Mouse (Mus musculus): ENCODE measurements around the gene Grwd1.

The Grwd1 gene

DNA sequence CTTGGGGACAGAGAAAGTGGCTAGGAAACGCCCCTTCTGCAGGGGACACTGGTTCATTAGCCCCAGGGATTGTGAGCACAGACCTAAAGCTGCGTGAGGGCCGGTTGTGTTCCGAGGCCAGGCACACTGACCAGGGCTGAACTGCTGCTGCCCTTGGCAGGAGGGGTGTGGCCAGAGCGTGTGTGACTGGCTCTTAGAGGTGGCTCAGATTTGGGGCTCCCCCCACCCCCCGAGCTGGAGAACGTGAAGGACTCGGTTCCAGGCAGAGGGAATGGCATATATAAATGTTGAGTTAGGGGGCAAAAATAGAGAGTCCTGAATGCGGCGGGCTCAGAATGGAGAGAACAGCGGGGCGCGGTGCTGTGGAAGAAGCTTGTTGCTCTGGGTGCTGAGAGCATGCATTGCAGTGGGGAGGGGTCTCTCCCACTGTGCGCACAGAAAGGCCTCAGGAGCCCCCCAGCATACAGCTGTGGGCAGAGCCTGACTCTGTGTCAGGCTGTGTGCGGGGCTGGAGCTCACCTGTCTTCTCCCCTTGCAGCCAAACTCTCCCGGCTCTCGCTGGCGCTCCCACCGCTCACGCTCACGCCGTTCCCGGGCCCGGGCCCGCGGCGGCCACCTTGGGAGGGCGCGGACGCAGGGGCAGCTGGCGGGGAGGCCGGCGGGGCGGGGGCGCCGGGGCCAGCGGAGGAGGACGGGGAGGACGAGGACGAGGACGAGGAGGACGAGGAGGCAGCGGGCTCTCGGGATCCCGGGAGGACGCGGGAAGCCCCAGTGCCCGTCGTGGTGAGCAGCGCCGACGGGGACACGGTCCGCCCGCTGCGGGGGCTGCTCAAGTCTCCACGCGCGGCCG, 32.9 kb downstream of the Grwd1 start:
- peak in 1 of 2 experiments; percentile 28 for DNase-seq

DNA sequence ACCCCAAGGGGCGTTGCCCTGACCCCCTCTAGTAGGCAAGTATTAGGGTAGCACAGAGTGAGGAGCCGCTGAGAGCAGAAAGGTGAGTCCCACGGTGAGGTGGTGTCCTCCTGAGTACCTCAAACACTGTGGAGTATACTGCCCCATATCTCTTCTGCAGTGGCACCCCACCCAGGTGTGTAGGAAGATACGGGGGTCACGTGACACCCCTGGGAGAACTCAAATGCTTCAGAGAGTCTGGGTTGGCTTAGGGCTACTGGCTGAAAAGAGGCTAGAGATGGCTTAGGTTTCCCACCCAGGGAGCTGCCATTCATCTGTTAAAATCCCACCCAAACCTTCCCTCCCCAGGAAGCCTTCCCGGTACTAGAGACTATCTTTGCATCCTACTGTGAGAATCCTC, 33.8 kb downstream of the Grwd1 start:
- DNase-seq: no peak

DNA sequence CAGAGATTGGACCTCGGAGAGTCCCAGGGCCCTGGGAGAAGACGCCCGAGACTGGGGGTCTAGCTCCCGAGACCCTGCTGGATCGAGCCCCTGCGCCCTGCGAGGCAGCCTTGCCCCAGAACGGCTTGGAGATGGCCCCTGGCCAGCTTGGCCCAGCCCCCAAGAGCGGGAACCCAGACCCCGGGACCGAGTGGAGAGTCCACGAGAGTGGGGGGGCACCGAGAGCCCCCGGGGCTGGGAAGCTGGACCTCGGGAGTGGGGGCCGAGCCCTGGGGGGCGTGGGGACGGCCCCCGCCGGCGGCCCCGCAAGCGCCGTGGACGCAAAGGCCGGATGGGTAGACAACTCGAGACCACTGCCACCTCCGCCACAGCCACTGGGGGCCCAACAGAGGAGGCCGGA, 35.8 kb downstream of the Grwd1 start:
- no peak for DNase-seq

DNA sequence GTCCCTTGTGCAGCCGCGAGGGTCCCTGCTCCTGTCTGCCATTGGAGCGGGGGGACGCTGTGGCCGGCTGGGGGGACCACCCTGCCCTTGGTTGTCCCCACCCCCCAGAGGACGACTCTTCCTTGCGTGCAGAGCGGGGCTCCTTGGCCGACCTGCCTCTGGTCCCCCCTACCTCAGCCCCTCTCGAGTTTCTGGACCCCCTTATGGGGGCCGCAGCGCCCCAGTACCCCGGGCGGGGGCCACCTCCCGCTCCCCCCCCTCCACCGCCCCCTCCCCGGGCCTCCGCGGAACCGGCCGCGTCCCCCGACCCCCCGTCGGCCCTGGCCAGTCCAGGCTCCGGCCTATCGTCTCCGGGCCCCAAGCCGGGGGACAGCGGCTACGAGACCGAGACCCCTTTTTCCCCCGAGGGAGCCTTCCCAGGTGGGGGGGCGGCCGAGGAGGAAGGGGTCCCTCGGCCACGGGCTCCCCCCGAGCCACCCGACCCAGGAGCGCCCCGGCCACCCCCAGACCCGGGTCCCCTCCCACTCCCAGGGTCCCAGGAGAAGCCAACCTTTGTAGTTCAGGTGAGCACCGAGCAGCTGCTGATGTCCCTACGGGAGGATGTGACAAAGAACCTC, 36.7 kb downstream of the Grwd1 start:
- DNase-seq: no peak

DNA sequence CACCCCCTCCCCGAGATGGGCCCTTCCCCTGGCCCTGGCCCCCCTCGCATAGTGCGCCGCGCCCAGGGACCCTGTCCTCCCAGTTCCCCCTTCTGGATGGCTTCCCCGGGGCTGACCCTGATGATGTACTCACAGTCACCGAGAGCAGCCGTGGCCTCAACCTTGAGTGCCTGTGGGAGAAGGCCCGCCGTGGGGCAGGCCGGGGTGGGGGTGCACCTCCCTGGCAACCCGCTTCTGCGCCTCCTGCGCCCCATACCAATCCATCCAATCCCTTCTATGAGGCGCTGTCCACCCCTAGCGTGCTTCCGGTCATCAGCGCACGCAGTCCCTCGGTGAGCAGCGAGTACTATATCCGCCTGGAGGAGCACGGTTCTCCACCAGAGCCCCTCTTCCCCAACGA, 37.5 kb downstream of the Grwd1 start:
- no peak for DNase-seq

DNA sequence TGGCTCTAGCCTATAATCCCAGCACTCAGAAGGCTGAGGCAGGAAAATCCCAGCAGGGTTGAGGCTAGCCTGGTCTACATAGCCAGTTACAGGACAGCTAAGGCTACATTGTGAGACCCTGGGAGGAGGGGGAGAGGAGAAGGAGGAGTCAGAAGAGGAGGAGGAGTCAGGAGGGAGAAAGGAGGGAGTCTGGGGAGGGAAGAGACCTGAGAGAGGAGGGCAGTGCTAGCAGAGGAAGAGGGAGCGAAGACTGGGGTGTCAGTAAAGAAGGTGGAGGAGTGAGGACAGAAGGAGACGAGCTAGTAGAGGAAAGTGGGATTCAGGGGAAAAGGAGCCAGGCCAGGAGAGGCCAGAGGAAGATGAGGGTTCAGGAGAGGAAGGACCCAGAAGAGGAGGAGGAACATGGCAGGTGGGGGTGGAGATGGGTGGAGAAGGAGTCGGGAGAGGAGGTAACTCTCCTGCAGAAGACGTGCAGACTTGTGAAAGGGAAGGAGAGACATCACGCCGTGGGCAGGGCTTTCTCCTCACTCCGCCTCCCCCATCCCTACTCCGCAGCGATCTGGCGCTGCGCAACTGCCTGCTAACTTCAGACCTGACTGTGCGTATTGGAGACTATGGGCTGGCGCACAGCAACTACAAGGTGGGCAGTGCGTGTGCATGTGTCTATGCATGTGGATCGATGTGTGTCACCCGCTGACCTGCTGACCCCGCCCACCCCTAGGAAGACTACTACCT, 38.8 kb downstream of the Grwd1 start:
- no peak for DNase-seq

DNA sequence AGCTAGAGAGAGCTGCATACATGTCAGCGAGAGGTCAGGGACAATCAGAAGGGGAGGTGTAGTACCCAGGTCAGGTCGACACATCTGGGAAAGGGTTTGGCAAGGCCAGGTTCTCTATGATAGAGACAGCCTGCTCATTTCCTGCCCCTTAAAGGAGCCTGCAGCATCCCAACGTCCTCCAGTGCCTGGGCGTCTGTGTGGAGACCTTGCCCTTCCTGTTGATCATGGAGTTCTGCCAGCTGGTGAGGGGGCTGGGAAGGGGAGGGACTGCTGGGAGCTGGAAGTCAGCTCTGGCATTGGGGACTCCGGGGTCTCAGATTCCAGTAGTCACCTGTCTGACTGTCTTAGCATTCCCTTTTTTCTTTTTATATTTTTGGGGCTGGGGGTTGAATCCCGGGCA, 40.0 kb downstream of the Grwd1 start:
- DNase-seq: peak in 1 of 2 experiments; percentile 63

DNA sequence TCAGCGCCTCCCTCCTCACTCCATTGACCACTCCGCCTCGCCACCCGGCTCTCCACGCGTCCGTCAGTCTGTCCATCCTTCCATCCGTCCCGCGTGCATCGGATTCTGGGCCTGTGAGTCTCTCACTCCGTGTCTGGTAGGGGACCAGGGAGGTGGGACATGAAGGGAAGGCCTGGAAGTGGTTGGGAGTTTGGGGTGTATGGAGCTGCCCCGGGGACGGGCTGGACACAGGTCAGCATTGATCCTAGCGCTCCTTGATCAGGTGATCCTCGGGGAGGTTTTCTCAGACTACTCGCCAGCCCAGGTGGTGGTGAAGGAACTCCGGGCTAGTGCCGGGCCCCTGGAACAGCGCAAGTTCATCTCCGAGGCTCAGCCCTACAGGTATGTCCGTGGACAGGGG, 43.1 kb downstream of the Grwd1 start:
- no peak for DNase-seq

DNA sequence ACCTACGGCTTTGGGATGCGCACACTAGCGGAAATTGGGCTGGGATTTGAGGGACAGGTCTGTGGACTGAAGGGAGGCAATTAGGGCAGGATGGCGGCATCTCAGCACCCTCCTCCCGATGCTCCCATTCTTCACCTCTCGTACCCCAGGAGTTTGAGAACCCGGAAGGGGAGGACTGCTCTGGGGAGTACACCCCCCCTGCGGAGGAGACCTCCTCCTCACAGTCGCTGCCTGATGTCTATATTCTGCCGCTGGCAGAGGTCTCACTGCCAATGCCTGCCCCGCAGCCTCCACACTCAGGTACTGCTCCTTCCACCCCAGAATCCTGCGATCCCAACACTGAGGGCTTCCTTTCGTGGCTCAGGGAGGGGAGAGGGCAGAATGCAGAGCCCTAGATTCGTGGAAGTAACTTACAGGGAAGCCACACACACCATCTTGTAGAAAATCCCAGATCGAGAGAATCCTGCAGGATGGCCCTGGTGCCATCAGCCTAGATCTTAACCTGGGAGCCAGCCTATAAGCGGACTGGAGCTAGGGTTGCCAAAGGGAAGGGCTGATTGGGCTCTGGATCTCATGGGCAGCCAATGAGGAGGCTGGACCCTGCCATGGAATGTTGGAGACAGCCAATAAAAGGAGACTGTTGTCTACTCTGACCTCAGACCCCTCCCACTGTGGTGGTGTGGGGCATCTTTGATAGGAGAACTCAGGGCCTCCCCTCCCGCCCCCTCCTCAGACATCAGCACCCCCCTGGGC, 43.9 kb downstream of the Grwd1 start:
- DNase-seq: no peak

DNA sequence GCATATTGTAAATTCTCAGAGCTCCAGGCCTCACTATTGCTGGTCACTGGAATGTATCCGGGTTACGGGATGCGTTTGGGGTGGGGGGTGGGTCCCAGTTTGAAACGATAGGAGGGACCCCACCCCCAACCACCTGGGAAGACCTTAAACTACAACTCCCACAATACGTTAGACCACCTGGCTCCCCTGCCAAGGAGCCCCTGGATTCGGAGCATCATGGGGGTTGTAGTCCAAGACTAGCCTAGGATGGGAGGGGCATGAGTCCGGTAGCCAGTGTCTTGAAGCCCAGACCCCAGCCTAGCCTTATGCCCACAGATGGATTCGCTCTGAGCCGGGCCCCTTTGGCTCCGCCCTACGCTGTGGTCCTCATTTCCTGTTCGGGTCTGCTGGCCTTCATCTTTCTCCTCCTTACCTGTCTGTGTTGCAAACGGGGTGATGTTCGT, 44.6 kb downstream of the Grwd1 start:
- no peak for DNase-seq

DNA sequence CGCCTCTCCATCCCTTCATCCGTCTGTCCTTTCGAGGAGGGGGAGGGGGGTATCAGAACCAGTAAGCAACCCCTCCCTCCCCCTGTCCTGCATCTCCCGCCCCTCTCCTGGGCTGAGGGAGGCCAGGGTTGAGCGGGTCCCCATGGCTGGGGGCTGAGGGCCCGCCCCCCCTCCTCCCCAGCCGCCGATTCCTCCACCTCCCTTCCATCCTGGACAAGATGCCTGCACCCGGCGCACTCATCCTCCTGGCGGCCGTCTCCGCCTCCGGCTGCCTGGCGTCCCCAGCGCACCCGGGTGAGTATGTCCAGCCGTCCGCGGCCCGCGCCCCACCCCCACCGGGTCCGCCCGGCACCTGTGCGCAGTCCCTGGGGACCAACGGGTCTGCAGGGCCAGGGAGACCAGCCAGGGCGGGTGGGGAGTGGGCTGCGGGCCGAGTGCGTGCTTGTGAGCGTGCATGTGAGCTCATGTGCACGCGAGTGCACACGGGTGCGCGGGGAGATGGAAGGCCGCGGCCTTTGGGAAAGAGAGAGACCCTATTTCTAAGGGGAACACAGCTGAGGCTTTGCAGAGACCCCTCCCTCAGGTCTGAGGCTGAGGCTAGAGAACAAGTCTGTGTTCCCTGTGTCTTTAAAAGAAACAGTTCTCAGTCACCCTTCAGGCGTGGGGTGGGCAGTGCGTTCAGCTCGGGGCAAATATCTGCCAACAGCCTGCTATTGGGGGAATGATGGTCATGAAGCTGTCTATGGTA, 45.2 kb downstream of the Grwd1 start:
- DNase-seq: no peak

DNA sequence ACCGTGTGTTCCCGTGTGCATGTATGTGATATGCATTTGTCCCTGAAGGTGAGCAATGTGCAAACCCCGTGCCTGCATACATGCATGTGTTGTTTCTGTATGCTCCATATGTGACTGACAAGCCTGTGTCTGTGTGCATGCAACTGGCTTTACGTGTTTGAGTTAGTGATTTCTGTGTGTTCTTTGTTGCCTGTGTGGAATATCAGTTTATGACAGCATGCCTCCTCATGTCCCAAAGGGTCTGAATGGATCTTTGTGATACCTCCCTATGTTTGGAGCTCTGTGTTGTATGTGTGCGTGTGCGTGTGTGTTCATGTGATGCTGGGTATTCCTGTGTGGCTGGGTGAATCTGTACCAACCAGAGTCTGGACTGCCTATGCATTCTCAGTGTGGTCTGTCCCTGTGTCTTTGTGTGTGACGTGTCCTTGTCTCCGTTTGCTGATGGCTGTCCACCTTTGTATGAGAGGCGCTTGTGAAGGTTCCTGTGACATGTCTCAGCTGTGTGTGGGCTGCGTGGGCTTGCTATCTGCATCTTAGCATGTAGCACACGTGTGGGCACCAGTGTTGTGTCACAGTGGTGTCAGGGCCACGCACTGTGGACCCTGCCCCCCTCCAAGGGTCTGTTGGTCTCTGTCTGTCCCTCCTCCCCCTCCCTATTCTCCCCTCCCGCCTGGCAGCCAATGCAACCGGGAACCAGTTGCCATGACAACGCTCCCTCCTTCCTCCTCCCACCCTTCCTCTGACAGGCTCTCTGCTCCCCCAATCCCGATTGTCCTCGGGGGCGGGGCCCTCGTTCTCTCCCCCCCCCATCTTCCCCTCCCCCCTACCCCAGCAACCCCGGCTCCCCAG, 46.0 kb downstream of the Grwd1 start, which contains the start of gene Sult2b1:
Sult2b1 (minus strand) TSS at position 146 of the 849 bp plus-strand sequence.
- no peak for DNase-seq

DNA sequence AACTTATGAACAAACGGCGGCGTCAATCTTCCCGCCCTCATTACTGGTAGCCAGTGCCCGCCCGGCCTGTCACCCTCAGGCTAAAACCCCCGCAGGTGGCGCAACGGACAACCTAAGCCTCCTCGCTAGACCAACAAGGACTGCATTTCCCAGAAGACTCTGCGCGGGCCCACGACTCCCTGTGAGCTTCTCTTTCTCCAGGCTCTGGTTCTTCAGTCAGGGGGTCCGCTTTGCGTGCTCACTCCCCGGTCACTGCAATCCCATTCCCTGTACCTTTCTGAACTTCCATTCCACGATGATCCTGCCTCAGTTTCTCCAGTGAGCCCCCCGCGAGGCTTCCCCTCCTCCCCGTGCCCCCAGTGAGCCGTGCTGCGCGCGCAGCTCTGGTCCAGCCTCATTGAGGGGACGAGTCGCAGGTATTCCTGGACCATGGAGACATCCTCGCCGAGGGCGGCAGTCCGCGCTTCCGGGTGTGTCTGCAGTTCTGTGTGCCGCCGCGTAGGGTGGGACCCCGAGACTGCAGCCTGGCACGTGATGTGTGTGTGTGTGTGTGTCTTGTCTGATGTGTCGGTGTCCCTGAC, 47.1 kb downstream of the Grwd1 start, which contains the start of gene Lmtk3:
Lmtk3 (plus strand) TSS at position 228 of the 581 bp plus-strand sequence.
- peak; percentile 74 to 76 for DNase-seq

DNA sequence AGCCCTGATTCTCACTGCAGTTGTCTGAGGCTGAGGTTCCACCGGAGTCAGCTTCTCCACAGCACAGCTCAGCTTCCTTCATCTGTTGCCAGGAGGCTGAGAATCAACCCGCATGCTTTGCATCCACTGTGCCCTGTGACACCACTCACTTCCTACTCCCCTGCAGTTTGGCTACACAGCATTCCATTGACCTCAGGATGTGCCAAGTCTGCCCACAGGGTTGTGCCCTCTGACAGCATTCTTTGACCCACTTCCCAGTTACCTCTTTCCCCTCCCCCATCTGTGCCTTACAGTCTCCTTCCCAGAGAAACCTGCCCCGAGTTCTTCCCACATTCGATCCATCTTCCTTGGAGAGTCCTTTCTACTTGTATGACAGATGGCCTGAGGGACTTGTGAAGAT, 48.5 kb downstream of the Grwd1 start:
- DNase-seq: no peak

DNA sequence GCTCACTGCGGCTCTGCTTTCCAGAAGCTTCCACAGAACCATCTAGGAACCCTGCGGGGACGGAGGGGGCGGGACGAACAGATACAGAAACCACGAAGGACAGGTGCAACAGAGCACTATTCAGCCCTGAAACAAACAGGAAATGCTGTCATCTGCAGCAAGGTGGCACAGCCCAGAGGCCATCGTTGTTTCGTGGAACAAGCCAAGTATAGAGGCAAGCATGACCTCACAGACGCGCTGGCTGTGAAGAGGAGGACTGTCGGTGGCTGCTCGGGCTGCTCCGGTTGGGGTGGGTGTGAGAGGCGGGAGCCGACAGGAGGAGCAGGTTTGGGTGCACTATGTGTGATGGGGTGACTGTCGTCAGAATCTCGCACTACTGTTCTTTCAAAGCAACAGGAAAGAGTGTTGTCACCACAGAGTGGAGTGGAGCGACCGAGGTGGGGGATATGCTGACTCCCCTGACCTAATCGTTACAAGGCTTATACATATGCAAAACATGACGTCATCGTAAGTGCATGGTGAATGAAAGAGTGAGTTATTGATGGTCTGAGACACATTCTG, 51.6 kb downstream of the Grwd1 start:
- DNase-seq: no peak

DNA sequence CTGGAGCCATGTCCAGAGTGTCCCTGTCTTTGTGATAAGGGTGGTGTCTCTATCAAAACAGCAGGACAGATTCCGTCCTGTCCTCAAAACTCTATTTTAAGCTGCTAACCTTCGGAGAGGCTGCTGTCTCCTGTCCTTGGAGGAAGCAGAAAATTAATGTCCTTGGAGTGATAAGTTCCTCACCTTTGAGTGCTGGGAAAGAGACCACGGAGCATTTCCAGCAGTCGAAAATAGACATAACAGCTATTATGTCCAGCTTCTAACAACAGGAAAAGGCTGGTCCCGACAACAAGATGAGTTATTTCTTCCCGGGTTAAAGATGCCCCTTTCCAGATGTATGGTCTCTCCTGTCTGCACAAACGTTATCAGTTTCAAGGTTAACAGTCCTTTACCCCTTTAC, 55.5 kb downstream of the Grwd1 start:
- no peak for DNase-seq
